Comparison of ENCODE assay signal across 8 mouse cellular contexts in the genomic region with DNA sequence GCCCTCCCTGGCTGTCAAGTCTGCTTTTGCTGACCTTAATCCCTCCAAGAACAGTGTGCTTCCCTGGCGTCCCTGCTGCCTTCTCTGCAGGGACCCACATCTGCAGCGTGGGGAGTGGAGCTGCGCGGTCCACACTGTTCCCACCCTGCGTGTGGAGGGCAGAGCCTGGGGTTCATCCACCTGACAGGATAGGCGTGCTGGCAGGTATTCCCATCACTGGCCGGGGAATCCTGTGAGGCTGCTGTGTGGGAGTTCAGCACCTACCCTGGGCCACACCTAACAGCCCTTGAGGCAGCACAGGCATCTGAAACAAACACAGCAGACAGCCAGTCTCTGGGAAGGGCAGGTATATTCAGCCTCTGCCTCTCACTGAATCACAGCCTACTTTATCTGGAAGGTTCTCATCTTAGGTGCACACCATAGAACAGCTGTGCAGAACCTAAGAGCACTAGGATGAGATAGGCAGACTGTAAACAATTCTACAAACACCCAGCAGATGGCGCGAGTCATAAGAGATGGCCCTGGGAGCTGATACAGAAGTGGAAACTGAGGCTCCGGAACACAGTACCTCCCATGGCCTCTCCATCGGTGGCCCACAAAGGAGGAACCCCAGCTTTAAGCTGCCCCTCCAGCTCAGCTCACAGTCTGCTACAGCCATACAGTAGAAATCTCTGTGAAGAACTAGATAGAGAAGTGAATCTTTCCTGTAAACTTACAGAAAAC. TPM values are rescaled to one million over a fixed set of nuclear protein-coding genes. Genes with fewer than 3 reads are reported as not detected.
A peak's percentile ranks its signal among the peaks of the same experiment; 100 is the strongest.
DNase-seq lines count a peak whose midpoint lies in the region; ATAC-seq lines count a peak whose summit lies in the region.

No protein-coding gene starts in this region.

- H3K9me3 ChIP-seq in forebrain, embryonic 10.5 days: no peaks in the 10 kb centered on the region
- H3K9me3 ChIP-seq in forebrain, embryonic 13.5 days (replicated peaks): no peaks in the 10 kb centered on the region
- H3K9me3 ChIP-seq in midbrain, embryonic 11.5 days (ENCODE audit: control insufficient read depth, low read length): no peaks in the 10 kb centered on the region
- no peaks in the 10 kb centered on the region for H3K9me3 ChIP-seq in midbrain, embryonic 15.5 days
- no peaks in the 10 kb centered on the region for H3K9me3 ChIP-seq in intestine, embryonic 15.5 days

- H3K27ac ChIP-seq in forebrain, embryonic 10.5 days: peak overlapping the region; percentile 41; the same call in 1 of the 2 replicates
- H3K27ac ChIP-seq in forebrain, embryonic 13.5 days: no peak overlapping the region
- no peak overlapping the region for H3K27ac ChIP-seq in midbrain, embryonic 11.5 days (ENCODE audit: low read depth, low read length)
- no peak overlapping the region for H3K27ac ChIP-seq in midbrain, embryonic 15.5 days
- no peak overlapping the region for H3K27ac ChIP-seq in intestine, embryonic 15.5 days

- no peak for DNase-seq in forebrain, embryonic 10.5 days (ENCODE audit: extremely low spot score, low spot score)
- DNase-seq in midbrain, embryonic 11.5 days (ENCODE audit: low spot score, missing footprints): peak; percentile 86
- DNase-seq in c-Kit-positive CD71-positive TER-119-positive erythroid progenitor cells, embryonic 14.5 days (ENCODE audit: low spot score): peak; percentile 33
- peak; percentile 58 for DNase-seq in retina, postnatal 1 day
- DNase-seq in spleen, postnatal 4 days (ENCODE audit: low spot score in 2 of 2): no peak

- peaks cover 59% of the 10 kb centered on the region for H3K4me1 ChIP-seq in forebrain, embryonic 10.5 days
- peaks cover 48% of the 10 kb centered on the region for H3K4me1 ChIP-seq in forebrain, embryonic 13.5 days
- peaks cover 33% of the 10 kb centered on the region for H3K4me1 ChIP-seq in midbrain, embryonic 11.5 days (ENCODE audit: control insufficient read depth, insufficient read depth, low read length)
- peaks cover 32% of the 10 kb centered on the region for H3K4me1 ChIP-seq in midbrain, embryonic 15.5 days
- H3K4me1 ChIP-seq in intestine, embryonic 15.5 days (replicated peaks): peaks cover 48% of the 10 kb centered on the region

- H3K4me2 ChIP-seq in forebrain, embryonic 13.5 days: no peak overlapping the region
- no peak overlapping the region for H3K4me2 ChIP-seq in midbrain, embryonic 11.5 days
- H3K4me2 ChIP-seq in midbrain, embryonic 15.5 days: no peak overlapping the region
- H3K4me2 ChIP-seq in intestine, embryonic 15.5 days (replicated peaks): peak overlapping the region; percentile 27

- no peak for ATAC-seq in forebrain, embryonic 13.5 days
- ATAC-seq in midbrain, embryonic 11.5 days (ENCODE audit: low FRiP score): no peak
- ATAC-seq in midbrain, embryonic 15.5 days (replicated peaks): no peak
- no peak for ATAC-seq in intestine, embryonic 15.5 days

- H3K36me3 ChIP-seq in forebrain, embryonic 10.5 days (replicated peaks): peaks cover 37% of the 10 kb centered on the region
- peaks cover 18% of the 10 kb centered on the region; the same call in 1 of the 2 replicates for H3K36me3 ChIP-seq in forebrain, embryonic 13.5 days (ENCODE audit: poor library complexity, severe bottlenecking)
- no peaks in the 10 kb centered on the region for H3K36me3 ChIP-seq in midbrain, embryonic 11.5 days (ENCODE audit: control insufficient read depth, insufficient read depth, low read length)
- no peaks in the 10 kb centered on the region for H3K36me3 ChIP-seq in midbrain, embryonic 15.5 days (replicated peaks)
- H3K36me3 ChIP-seq in intestine, embryonic 15.5 days: no peaks in the 10 kb centered on the region

- WGBS in forebrain, embryonic 10.5 days: 62% methylated on average over 11 of the region's 11 CpGs
- 65% methylated on average over 11 of the region's 11 CpGs for WGBS in forebrain, embryonic 13.5 days
- 55% methylated on average over 11 of the region's 11 CpGs for WGBS in midbrain, embryonic 11.5 days
- 58% methylated on average over 11 of the region's 11 CpGs for WGBS in midbrain, embryonic 15.5 days
- WGBS in intestine, embryonic 15.5 days: 68% methylated on average over 11 of the region's 11 CpGs

- no peaks in the 10 kb centered on the region for H3K27me3 ChIP-seq in forebrain, embryonic 10.5 days (ENCODE audit: poor library complexity, severe bottlenecking)
- H3K27me3 ChIP-seq in forebrain, embryonic 13.5 days: no peaks in the 10 kb centered on the region
- H3K27me3 ChIP-seq in midbrain, embryonic 11.5 days (ENCODE audit: control insufficient read depth, insufficient read depth, low read length): no peaks in the 10 kb centered on the region
- H3K27me3 ChIP-seq in midbrain, embryonic 15.5 days (replicated peaks): no peaks in the 10 kb centered on the region
- H3K27me3 ChIP-seq in intestine, embryonic 15.5 days (replicated peaks): no peaks in the 10 kb centered on the region

- H3K4me3 ChIP-seq in forebrain, embryonic 10.5 days: no peak overlapping the region
- no peak overlapping the region for H3K4me3 ChIP-seq in forebrain, embryonic 13.5 days
- H3K4me3 ChIP-seq in midbrain, embryonic 11.5 days (ENCODE audit: low read depth, low read length): no peak overlapping the region
- H3K4me3 ChIP-seq in midbrain, embryonic 15.5 days: no peak overlapping the region
- no peak overlapping the region for H3K4me3 ChIP-seq in intestine, embryonic 15.5 days (replicated peaks)

- no peak overlapping the region for H3K9ac ChIP-seq in forebrain, embryonic 13.5 days
- H3K9ac ChIP-seq in midbrain, embryonic 11.5 days (ENCODE audit: low read length): no peak overlapping the region
- no peak overlapping the region for H3K9ac ChIP-seq in midbrain, embryonic 15.5 days
- no peak overlapping the region for H3K9ac ChIP-seq in intestine, embryonic 15.5 days

RNA-seq across cellular contexts. Expression of a gene that starts 3.2 kb away (rescaled TPM):
- 24.3 and 25.1 TPM in 2 replicates for polyA plus RNA-seq in forebrain, embryonic 10.5 days (2016; fragmentation: Nextera tagmentation; extraction: Ambion mirVana)
- polyA plus RNA-seq in forebrain, embryonic 13.5 days (2015; fragmentation: Nextera tagmentation; extraction: Ambion mirVana): 11.0 and 13.0 TPM in 2 replicates
- 17.0 and 18.8 TPM in 2 replicates for polyA plus RNA-seq in midbrain, embryonic 11.5 days (2014; fragmentation: Nextera tagmentation; extraction: Ambion mirVana)
- polyA plus RNA-seq in midbrain, embryonic 15.5 days (2015; fragmentation: Nextera tagmentation; extraction: Ambion mirVana): 16.2 and 19.3 TPM in 2 replicates
- polyA plus RNA-seq in intestine, embryonic 15.5 days (2015; fragmentation: Nextera tagmentation; extraction: Ambion mirVana): 36.8 and 38.5 TPM in 2 replicates

Comparison
In these comparisons a context has a peak if more than half of its experiments do, and no peak if none do; other contexts are left out.
1. DNase-seq: peak in midbrain, embryonic 11.5 days (single experiment), c-Kit-positive CD71-positive TER-119-positive erythroid progenitor cells, embryonic 14.5 days (single experiment) and retina, postnatal 1 day (single experiment); none in forebrain, embryonic 10.5 days (single experiment) and spleen, postnatal 4 days (0 of 2).